Mouse (Mus musculus): ENCODE measurements around the gene Umodl1.

- TF ChIP-seq EP300 (IDR thresholded peaks at IDR 0.05; ENCODE audit: low read length) (no peak), CTCF (conservative IDR thresholded peaks at IDR 0.05 in 1 of 2, IDR thresholded peaks at IDR 0.05 in 1 of 2; ENCODE audit: low read depth in 2 of 2, low read length in 2 of 2) (no peak), JUND (conservative IDR thresholded peaks at IDR 0.05; ENCODE audit: low read depth, low read length) (no peak), POLR2A (IDR thresholded peaks at IDR 0.05; ENCODE audit: low read depth, low read length) (no peak), ZMIZ1 (IDR thresholded peaks at IDR 0.05; ENCODE audit: low read depth, low read length) (no peak), ELF1 (IDR thresholded peaks at IDR 0.05; ENCODE audit: low read depth, low read length) (no peak), MAX (IDR thresholded peaks at IDR 0.05; ENCODE audit: low read length) (no peak), POLR2AphosphoS2 (IDR thresholded peaks at IDR 0.05; ENCODE audit: low read depth, low read length) (no peak), TBP (conservative IDR thresholded peaks at IDR 0.05; ENCODE audit: low read depth, low read length) (no peak)
Observed at GRCm38 (mm10) chr17:31000897-31001296, 46.5 kb downstream of the Umodl1 start.

Data from CH12.LX (cell line).